Mouse (Mus musculus) cerebellum, adult 9-10 months (tissue): ENCODE data around the gene Ifngr2.
A peak's percentile ranks its signal among the peaks of the same experiment; 100 is the strongest.

Experiments
- DNase-seq: peaks from one replicate; pipeline ENCODE4 v3.0.0; 2022

Ifngr2 gene

DNA sequence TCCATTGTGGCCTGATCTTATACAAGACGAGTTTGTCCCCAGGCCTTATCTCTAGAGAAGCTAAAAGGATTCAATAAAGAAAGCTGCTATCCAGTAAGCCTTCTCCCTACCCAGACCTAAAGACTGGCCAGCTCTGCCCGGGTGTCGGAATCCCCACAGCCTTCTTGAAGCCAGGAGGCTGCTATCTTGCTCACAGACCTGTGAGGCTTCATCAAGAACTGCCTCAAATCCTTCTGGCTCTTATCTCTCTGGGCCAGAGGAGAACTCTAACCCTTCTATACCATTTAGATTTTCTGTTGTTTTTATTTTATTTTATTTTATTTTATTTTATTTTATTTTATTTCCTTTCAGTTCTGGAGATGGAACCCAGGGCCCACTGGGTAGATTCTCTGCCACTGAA, 9.8 kb upstream of the Ifngr2 start:
- DNase-seq: no peak

DNA sequence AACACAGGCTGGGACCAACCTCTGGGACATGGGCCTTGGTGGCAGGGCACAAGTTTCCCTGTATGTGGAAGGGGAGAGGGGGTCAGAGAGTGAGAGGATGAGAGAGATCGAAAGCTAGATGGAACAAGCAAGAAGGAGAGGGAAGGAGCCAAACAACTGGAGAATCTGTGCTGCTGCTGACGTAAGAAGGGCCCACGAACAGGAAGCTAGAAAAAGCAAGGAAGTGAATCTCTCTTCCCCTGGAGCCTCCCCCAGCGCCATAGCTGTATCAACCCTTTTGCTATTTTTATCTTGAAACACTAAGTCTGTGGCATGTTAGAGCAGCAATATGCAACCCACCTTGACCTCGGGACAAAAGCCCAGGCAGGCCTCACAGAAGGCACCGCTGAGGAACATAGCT, 8.8 kb upstream of the Ifngr2 start:
- DNase-seq: no peak

DNA sequence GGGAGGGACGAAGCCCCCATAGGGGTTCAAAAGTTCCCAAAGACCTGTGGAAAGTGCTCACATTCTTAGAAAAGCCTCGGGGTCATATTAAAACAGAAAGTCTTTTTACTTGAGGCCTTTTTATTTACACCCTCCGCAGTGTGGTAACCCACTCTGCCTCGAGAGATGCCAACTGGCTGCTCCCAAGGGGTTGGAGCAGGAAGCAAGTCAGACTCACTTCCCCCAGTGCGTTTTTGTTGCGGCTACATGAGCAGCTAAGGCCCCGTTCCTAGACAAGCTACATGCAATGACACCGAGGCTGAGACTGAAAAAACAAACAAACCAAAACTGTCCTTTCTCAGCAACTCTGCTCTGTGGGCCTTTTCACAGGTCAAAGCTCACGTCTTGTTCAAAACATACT, 8.4 kb upstream of the Ifngr2 start:
- no peak for DNase-seq

- no peak for DNase-seq
These were observed 5.2 kb upstream of the Ifngr2 start for GRCm38 (mm10) chr16:91541573-91542081.

DNA sequence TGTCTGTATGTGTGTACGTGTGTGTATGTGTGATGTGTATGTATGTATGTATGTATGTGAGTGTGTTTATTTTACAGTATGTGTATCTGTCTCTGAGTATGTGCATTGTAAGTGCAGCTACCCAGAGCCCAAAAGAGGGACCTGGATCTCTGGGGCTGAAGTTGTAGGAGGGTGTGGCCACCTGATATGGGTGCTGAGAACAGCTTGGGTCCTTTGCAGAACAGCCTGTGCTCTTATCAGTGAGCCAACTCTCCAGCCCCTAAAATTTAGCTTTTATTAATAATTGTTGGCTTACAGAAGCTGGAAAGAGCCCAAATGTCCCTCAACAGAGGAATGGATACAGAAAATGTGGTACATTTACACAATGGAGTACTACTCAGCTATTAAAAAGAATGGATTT, 3.3 kb upstream of the Ifngr2 start:
- no peak for DNase-seq

DNA sequence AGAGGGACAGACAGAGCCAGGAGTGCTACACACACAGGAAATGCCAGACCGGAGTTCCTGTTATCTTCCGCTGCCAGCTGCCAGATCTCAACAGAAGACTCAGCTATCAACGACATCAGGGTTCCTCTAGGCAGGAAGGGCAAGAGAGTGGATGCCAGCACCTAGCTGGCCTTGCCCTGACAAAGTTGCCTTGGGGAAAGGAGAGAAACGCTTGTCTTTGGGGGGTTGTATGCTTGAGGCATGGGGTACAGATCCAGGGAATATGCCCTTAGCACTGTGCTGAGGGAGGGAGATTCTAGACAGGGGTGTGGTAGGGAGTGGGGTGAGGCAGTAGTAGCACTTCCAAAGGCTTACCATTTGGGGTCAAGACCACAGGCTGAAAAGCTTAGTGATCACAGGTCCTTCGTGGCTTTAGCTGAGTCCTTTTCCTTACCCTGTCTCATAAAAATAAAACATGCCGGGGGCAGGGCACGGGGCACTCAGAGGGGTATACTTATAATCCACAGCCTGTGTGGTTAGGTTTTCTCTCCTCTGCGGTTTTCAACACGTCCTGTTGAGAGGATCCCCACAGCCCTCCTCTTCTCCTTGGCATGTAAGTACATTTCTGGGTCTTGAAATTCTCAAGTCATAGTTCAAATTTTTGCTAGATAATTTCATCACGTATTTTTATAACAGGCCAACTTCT, 1.1 kb upstream of the Ifngr2 start:
- DNase-seq: no peak

DNA sequence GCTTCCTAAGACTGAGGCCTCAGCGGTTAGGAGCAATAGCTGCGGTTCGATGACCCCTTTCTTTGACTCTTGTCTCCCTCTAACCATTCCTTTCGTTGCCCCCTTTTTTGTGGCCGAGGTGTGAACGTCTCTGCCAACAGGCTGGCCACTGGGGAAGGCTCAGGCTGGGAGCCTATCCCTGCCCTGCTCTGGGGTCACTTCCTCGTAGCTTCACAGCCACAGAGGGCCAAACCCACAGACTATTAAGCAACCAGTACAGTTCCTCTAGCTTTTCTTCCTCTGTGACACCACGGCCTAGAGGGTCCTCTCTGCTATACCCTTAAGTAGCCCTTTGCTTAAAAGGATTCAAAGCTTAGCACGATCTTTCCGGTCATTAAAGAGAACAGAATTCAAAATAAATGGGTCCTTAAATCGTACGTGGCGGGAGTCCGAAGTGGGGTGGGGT, 459 bp upstream of the Ifngr2 start:
- DNase-seq: peak; percentile 43

DNA sequence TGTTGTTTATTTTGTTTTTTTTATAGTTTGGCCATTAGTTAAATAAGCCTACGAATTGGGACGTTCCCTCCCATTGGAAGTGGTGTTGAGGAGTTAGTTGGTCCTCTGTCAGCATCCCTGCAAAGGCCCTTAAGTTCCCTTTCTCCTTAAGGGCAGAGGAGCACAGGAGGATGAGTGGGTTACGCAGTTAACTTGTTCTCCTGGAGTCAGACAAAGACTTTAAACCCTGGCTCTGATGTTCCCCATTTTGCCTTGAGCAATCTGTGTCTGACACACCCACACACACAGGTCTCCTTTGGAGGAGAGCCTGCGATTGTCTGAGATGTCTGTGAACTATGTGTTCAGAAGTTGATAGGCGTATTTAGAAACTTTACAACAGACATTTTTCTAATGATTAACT, 1.1 kb downstream of the Ifngr2 start:
- DNase-seq: no peak

DNA sequence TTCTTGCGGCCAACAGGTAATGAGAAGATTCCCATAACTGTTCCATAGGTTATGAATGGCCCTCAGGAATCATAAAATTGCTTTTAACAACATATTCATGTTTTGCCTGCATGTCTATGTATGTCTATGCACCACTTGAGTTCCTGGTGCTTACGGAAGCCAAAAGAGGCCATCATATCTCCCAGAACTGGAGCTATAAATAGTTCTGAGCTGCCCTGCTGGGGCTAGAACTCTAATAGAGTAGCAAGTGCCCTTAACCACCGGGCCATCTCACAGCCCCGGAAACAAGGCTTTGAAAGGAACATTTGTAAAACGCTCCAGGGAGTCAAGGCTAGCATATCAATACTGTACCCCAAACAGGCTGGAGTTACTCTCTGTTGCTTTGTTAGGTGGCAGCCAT, 1.7 kb downstream of the Ifngr2 start:
- no peak for DNase-seq

- DNase-seq: no peak
These were observed 2.1 kb downstream of the Ifngr2 start for GRCm38 (mm10) chr16:91548996-91549395.

- DNase-seq: no peak
These were observed 2.7 kb downstream of the Ifngr2 start for GRCm38 (mm10) chr16:91549616-91550015.

DNA sequence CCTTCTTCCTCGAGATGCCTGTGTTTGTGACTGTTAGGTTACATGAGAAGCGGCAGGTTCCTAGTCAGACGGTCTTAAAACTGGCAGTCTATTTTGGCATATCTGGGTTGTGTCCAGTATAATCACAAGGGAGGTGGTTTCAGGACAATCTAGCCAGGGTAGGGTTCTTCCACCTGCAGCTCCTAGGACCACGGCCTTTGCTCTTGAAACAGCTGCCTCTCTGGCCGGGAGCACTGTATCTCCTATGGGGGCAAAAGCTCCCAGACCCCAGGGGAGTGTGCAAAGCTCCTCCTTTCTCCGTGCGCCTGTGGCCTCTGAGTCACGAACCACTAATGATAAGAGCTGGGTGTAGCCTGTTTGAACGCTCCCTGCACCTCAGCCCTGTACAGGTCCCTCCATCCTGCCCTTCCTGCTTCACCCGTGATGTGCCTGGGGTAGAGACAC, 4.2 kb downstream of the Ifngr2 start:
- no peak for DNase-seq

DNA sequence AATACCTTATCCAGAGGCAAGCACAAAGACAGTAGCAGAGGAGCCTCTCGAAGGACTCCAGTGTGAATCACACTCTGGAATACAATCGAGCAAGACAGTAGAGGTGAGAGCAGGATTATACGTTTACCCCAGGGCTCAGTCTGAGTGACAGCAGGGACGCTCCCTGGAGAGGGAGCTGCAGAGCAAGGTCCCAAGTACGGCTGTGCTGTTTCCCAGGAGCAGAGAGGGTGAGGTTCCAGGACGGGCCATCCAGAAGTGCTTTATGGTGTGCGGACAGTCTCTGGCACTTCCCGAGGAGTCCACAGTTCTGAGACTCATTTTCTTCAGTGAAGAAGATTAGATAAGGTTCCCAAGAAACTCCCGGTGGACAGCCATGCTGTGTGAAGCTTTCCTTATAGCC, 5.2 kb downstream of the Ifngr2 start:
- DNase-seq: no peak

DNA sequence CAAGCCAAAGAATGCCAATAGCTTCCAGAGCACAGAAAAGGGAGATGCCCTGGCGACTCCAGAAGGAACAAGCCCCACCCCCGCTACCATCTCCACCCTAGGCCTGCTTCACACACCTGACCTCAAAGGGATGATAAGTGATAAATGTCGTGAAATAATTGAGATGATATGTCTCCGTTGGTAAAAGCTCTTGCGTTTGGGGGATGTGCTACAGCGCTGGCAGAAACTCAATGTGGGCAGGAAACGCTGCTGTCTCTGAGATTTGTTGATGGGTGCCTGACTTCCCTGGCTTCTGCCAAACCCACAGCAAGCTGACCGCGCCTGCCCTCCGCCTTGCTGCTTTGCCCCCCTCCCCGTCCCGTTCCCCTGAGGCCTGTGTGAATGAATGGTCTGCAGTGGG, 6.8 kb downstream of the Ifngr2 start:
- no peak for DNase-seq

DNA sequence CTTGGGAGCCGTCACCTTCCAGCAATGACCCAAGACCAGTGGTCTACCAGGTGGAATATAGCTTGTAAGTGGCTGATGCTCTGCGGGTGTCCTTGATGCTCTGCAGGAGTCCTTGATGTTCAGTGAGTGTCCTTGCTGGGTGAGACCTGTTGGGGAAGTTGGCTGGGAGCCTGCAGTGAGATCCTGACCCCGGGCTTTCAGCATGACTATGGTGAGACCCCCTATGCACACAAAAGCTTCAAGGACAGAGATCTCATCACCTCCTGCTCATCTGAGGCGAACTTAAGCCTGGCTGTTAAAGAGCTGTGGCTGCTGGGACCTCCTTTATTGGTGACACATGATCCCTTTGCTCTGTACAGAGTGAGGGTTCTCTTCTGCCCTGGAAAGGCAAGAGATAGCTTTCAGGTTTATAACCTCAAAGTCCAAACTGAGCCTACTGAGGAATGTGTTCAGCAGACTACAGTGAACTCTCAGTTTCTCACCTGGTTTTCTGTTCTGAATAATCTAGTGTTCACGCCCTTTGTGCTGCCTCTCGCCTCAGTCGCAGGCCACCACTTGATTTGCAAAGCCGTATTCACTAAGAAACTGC, 8.2 kb downstream of the Ifngr2 start:
- no peak for DNase-seq

- no peak for DNase-seq
These were observed 9.8 kb downstream of the Ifngr2 start for GRCm38 (mm10) chr16:91556659-91557058.

- no peak for DNase-seq
These were observed 10.3 kb downstream of the Ifngr2 start for GRCm38 (mm10) chr16:91557214-91557613.

DNA sequence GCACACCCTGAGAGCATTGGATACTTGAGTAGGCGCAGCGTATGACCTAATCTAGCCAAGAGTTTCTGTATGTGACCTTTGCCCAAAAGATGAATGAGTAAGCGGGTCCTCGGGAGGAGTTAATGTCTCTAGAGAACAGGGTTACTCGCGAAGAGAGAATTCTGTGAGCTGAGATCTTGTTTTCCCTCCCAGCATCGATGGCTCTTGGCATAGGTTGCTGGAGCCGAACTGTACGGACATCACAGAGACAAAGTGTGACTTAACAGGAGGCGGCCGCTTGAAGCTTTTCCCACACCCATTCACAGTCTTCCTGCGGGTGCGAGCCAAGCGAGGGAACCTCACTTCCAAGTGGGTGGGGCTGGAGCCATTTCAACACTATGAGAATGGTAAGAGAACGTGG, 10.8 kb downstream of the Ifngr2 start:
- no peak for DNase-seq

DNA sequence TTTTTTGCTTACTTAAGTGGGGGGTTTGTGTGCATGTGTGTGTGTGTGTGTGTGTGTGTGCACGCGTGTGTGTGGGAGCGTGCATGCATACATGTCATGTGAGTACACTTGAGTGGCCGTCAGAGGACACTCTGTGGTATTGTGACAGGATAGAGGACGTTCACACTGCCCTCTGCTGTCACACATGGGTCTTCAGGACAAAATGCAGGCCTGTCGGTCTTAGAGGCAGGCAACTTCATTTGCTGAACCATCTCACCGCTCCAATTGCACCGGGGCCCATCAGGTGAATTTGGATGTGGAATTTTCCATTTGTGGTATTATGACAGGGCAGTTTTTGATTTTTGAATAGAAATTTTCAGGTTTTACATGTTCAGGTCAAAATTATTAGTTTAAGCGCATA, 14.2 kb downstream of the Ifngr2 start:
- DNase-seq: peak; percentile 34

DNA sequence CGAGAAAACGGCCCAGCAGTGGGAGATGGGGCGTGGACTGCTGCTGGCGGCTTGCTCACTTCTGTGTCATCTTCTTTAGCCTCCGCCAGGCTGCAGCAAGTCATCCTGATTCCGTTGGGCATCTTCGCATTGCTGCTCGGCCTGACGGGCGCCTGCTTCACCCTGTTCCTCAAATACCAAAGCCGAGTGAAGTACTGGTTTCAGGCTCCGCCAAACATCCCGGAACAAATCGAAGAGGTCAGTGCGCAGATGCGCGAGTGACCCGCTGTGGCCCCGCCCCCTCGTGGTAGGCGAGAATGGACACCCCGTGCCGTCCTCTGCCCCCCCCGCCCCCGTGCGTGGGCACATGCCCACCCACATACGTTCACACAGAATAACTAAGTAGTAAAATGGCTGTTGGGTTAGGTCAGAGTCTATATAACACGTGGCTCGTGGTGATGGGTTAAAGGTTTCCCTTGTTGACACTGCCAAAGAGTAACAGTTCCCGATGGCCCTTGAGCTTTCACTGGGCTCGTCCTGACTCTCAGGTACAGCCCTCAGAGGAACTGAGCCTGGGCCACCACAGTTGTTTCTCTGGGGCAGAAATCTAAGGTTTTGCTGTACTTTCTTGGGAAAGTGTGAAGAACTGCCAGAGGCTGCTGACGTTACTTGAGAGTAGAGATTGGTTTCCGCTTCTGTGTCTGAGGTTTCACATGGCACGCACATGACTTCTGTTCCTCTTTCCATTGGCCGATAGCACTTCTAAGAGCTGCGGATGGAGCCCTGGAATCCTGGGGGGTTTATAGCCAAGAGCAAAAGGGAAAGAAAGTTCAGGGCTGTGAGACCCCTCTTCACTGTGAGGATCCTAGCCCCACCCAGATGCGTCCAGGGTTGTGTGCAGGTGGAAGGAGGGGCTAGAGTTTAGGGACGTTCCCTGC, 14.9 kb downstream of the Ifngr2 start:
- no peak for DNase-seq

DNA sequence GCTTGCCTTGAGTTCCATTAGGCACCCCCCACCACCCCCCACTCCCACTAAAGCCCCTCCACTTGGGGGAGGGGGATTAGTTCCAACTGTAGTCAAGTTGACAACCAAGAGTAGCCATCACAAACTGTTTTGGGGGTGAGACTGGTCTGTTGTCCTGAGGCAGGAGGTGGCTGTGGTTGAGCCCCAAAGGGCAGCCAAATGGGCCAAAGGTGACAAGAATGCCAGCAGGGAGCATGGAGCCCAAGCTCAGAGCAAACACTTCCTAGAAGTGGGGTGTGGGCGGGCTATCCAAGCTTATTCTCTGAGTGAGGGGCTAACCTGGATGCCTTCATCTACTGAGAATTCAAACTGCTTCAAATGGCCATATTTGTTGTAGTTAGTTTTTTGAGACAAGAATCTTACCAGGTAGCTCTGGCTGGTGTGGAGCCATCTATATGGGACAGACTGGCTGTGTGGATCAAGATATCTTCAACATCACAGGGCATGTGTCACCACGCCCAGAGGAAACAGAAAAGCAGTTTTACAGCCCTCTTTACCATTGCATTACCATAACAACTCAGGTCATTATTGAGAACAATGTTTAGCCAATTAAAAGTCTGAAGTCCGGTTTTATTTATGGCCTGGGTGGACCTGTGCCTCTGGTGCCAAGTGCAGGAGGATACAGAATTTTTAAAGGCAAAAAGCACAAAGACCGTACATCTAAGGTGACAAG, 17.9 kb downstream of the Ifngr2 start:
- DNase-seq: no peak

DNA sequence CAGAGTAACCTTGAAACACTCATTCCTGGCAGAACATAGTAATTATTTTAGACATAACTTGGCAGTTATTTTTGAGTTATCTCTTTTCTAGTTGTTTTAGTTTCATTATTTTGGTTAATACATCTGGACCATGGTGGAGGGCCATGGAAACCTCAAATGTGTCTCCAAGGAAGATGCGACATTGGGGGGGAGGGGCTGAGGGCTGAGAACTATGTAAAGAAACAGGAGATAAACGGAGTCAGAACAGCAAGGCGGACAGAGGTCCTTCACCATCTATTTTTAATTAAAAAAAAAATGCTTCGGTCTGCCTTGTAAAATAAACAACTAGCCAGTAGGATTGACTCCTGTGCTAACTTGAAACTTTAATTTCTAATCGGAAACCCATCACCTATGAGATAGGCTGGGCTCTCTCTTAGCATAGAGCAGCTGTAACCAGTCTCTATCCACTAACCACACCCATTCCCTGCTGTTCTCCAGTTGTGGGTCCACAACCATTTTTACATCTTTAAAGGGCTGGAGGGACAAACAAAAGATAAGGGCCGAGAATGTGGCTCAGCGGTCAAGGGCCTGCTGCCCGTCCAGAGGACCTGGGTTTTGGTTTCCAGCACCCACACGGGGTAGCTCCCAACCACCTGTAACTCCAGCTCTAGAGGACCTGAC, 18.6 kb downstream of the Ifngr2 start:
- DNase-seq: no peak
